Mouse (Mus musculus): Measurements from ENCODE around the gene Dock3. TPM values are rescaled to one million over a fixed set of nuclear protein-coding genes. Genes with fewer than 3 reads are reported as not detected.

Gene Dock3
- polyA plus RNA-seq, 1 experiment from 2014 or later = 0.93 TPM

DNA sequence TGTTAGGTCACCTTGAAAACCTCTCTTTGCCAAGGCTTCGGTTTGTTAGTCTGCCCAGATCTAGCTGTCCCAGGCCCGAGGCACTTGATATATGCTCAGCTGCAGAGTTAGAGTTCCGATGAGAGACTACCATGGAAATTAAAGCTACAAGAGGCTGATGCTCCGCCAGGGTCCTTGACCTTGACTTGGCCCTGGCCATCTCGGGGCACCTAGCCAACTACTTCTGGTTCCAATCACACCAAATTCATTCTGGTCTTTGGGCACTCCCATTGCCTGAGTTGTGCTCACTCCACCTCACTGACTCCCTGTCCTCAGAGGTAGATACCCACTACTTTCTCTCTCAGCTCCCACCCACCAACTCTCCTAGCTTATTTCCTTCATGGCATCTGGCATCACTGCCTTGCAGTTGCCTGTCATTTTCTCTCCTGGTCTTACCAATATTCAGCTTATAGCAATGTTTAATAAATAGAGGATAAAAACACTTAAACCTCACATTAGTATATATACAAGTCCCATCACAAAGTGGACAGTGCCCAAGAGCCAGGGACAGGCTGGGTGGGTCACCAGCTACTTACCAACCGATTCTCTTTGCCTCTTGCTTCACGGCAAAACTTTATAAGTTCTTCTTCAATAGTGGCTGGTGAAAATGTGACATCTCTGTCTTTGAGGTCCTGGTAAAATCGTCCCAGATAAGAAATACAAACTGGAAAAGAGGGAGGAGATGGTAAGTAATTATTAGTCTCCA, 341.0 kb downstream of the Dock3 start:
- 55% methylated on average over 8 of the region's 8 CpGs for WGBS
- Histone ChIP-seq H3K9ac (ENCODE audit: low read length) (peak overlapping the region; percentile 89), H3K4me3 (ENCODE audit: low read depth, low read length) (peak overlapping the region; percentile 80), H3K36me3 (ENCODE audit: control insufficient read depth, insufficient read depth, low read length) (0 out of 2 replicates have a peak, but pooled peaks cover 3% of the 10 kb centered on the region), H3K9me3 (ENCODE audit: control insufficient read depth, low read length) (no peaks in the 10 kb centered on the region), H3K27me3 (ENCODE audit: control insufficient read depth, insufficient read depth, low read length) (no peaks in the 10 kb centered on the region), H3K27ac (replicated peaks) (no peak overlapping the region), H3K4me2 (replicated peaks; ENCODE audit: low read depth) (peak overlapping the region; percentile 58), H3K4me1 (replicated peaks; ENCODE audit: control insufficient read depth, insufficient read depth) (no peaks in the 10 kb centered on the region)
- DNase-seq (ENCODE audit: low spot score) (no peak), ATAC-seq (ENCODE audit: low FRiP score, low TSS enrichment) (no peak)
- TF ChIP-seq EP300 (optimal IDR thresholded peaks at IDR 0.05) (no peak), CTCF (IDR thresholded peaks at IDR 0.05; ENCODE audit: low read depth) (no peak)

GRCm38 (mm10) chr9:106889321-106889720, 342.4 kb downstream of the Dock3 start:
- Histone ChIP-seq H3K36me3 (ENCODE audit: control insufficient read depth, insufficient read depth, low read length) (0 out of 2 replicates have a peak, but pooled peaks cover 3% of the 10 kb centered on the region), H3K4me1 (replicated peaks; ENCODE audit: control insufficient read depth, insufficient read depth) (peaks cover 8% of the 10 kb centered on the region), H3K27me3 (ENCODE audit: control insufficient read depth, insufficient read depth, low read length) (no peaks in the 10 kb centered on the region), H3K4me2 (replicated peaks; ENCODE audit: low read depth) (0 out of 2 replicates have a peak overlapping the region, but pooled peaks have one; percentile 8), H3K4me3 (ENCODE audit: low read depth, low read length) (no peak overlapping the region), H3K9ac (ENCODE audit: low read length) (no peak overlapping the region), H3K27ac (replicated peaks) (no peak overlapping the region), H3K9me3 (ENCODE audit: control insufficient read depth, low read length) (no peaks in the 10 kb centered on the region)
- ATAC-seq (ENCODE audit: low FRiP score, low TSS enrichment) (no peak), DNase-seq (ENCODE audit: low spot score) (no peak)
- WGBS = 77% methylated on average over 9 of the region's 9 CpGs
- TF ChIP-seq EP300 (optimal IDR thresholded peaks at IDR 0.05) (no peak), CTCF (IDR thresholded peaks at IDR 0.05; ENCODE audit: low read depth) (no peak)

DNA sequence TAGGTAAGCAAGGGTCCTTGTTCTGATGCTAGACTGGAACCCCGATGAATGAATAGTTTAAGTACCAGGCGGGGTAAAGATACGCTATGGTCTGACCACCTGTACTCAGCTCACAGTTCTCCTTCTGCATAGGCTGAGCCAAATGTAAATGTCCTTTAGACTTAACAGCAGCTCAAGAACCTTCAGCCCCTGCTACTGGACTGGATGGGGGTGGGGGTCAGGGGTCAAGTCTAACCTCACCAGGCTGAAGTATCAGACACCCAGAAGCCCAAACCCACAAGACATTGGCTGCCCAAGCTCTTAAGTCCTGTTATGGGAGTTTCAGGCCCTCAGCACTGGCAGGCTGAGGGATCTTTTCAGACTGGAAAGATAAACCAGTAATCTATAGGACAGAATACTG, 343.4 kb downstream of the Dock3 start:
- TF ChIP-seq EP300 (optimal IDR thresholded peaks at IDR 0.05) (no peak), CTCF (IDR thresholded peaks at IDR 0.05; ENCODE audit: low read depth) (no peak)
- DNase-seq (ENCODE audit: low spot score) (no peak), ATAC-seq (ENCODE audit: low FRiP score, low TSS enrichment) (no peak)
- no peak overlapping the region for H3K9ac ChIP-seq (ENCODE audit: low read length)
- peaks cover 5% of the 10 kb centered on the region; the same call in 1 of the 2 replicates for H3K36me3 ChIP-seq (ENCODE audit: control insufficient read depth, insufficient read depth, low read length)
- no peaks in the 10 kb centered on the region for H3K27me3 ChIP-seq (ENCODE audit: control insufficient read depth, insufficient read depth, low read length)
- H3K4me2 ChIP-seq (replicated peaks; ENCODE audit: low read depth) = no peak overlapping the region; the same call in 1 of the 2 replicates
- H3K27ac ChIP-seq (replicated peaks) = no peak overlapping the region
- H3K4me3 ChIP-seq (ENCODE audit: low read depth, low read length) = no peak overlapping the region
- H3K9me3 ChIP-seq (ENCODE audit: control insufficient read depth, low read length) = no peaks in the 10 kb centered on the region
- peaks cover 12% of the 10 kb centered on the region for H3K4me1 ChIP-seq (replicated peaks; ENCODE audit: control insufficient read depth, insufficient read depth)
- WGBS = 89% methylated on average over 3 of the region's 3 CpGs

- Histone ChIP-seq H3K4me3 (ENCODE audit: low read depth, low read length) (peak within 1 kb of the TSS; percentile 89), H3K27me3 (ENCODE audit: control insufficient read depth, insufficient read depth, low read length) (no peaks in the 10 kb centered on the region), H3K27ac (replicated peaks) (peak within 1 kb of the TSS; percentile 88), H3K4me1 (replicated peaks; ENCODE audit: control insufficient read depth, insufficient read depth) (peaks cover 12% of the 10 kb centered on the region), H3K9me3 (ENCODE audit: control insufficient read depth, low read length) (no peaks in the 10 kb centered on the region), H3K9ac (ENCODE audit: low read length) (peak within 1 kb of the TSS; percentile 96), H3K36me3 (ENCODE audit: control insufficient read depth, insufficient read depth, low read length) (peaks cover 14% of the 10 kb centered on the region), H3K4me2 (replicated peaks; ENCODE audit: low read depth) (peak within 1 kb of the TSS; percentile 99)
- TF ChIP-seq EP300 (optimal IDR thresholded peaks at IDR 0.05) (no peak), CTCF (IDR thresholded peaks at IDR 0.05; ENCODE audit: low read depth) (peak; percentile 87)
- 3% methylated on average over 81 of the region's 101 CpGs for WGBS
- peak; percentile 99 for DNase-seq (ENCODE audit: low spot score)
- peak; percentile 75 for ATAC-seq (ENCODE audit: low FRiP score, low TSS enrichment)
Observed at GRCm38 (mm10) chr9:106886828-106887702, 344.6 kb downstream of the Dock3 start, which contains the start of gene Rbm15b. Gene Rbm15b, minus strand, starts transcription at chr9:106887428.

DNA sequence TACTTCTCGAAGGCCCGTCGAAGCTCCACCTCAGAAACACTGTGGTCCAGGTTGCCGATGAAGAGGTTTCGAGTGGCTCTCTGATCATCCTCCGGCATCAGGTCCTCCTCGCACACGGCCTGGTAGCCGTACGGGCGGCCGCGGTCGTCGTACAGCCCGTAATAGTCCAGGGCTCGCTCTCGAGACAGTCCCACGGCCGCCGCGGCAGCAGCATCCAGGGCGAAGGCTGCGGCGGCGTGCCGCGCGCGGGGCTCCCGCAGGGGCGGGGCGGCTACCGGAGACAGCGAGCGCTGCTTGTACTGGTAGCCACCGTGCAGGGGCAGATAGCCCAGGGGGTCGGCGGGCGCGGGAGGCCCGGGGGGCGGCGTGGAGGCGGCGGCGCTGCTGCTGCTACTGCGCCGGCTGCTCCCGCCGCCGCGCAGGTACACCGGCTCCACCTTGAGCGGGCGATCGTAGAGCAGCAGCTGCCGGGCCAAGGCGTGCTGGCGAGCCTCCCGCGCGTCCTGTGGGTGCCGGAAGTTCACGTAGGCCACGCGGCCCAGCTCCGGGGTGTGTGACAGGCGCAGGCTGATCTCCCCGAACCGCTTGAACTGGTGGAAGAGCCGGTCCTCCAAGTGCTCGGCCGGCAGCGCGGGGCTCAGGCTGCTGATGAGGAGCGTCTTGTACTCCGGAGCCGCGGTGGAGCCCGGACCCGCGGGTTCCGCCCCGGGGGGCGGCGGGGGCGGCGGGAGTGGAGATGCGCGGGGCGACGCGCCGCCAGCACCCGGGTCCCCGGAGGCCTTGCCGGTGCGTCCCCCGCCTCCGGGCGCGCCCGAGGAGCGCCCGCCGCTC, 345.6 kb downstream of the Dock3 start:
- Histone ChIP-seq H3K9ac (ENCODE audit: low read length) (peak overlapping the region; percentile 96), H3K4me1 (replicated peaks; ENCODE audit: control insufficient read depth, insufficient read depth) (peaks cover 12% of the 10 kb centered on the region), H3K9me3 (ENCODE audit: control insufficient read depth, low read length) (no peaks in the 10 kb centered on the region), H3K4me2 (replicated peaks; ENCODE audit: low read depth) (peak overlapping the region; percentile 99), H3K27me3 (ENCODE audit: control insufficient read depth, insufficient read depth, low read length) (no peaks in the 10 kb centered on the region), H3K27ac (replicated peaks) (peak overlapping the region; percentile 88), H3K36me3 (ENCODE audit: control insufficient read depth, insufficient read depth, low read length) (peaks cover 16% of the 10 kb centered on the region), H3K4me3 (ENCODE audit: low read depth, low read length) (peak overlapping the region; percentile 89)
- DNase-seq (ENCODE audit: low spot score) = peak; percentile 69
- under 1% methylated on average over 76 of the region's 107 CpGs for WGBS
- no peak for TF ChIP-seq EP300 (optimal IDR thresholded peaks at IDR 0.05)
- no peak for TF ChIP-seq CTCF (IDR thresholded peaks at IDR 0.05; ENCODE audit: low read depth)
- peak; percentile 33 for ATAC-seq (ENCODE audit: low FRiP score, low TSS enrichment)
